Mouse (Mus musculus) C2C12 (cell line): ENCODE measurements around the gene Arhgap24. TPM values are rescaled to one million over a fixed set of nuclear protein-coding genes. Genes with fewer than 3 reads are reported as not detected.

Source experiments
- H3K27me3 ChIP-seq: one replicate; pipeline ENCODE4 v1.6.1; 2011; ENCODE audit not compliant: control insufficient read depth, insufficient read depth, insufficient read length
- H3K36me3 ChIP-seq: one replicate; pipeline ENCODE4 v1.6.1; 2011; ENCODE audit not compliant: control insufficient read depth, insufficient read depth
- H3K4me3 ChIP-seq: one replicate; pipeline ENCODE4 v1.5.1; 2011; ENCODE audit warnings: mild to moderate bottlenecking, control low read depth; ENCODE audit not compliant: poor library complexity, insufficient read depth, severe bottlenecking
- H3K79me2 ChIP-seq: one replicate; pipeline ENCODE4 v1.6.1; 2011; ENCODE audit not compliant: control insufficient read depth, insufficient read depth
- H3K79me3 ChIP-seq: one replicate; pipeline ENCODE4 v1.6.1; 2011; ENCODE audit warnings: low read depth, control low read depth
- H3ac ChIP-seq: one replicate; pipeline ENCODE3; 2011; ENCODE audit warnings: low read depth; ENCODE audit not compliant: control insufficient read depth, insufficient read length
- CEBPB ChIP-seq: IDR thresholded peaks from one replicate; pipeline ENCODE4 v1.6.1; 2011; ENCODE audit warnings: low read depth, mild to moderate bottlenecking, control low read depth, moderate library complexity
- CTCF ChIP-seq: IDR thresholded peaks from one replicate; pipeline ENCODE4 v1.5.1; 2011; ENCODE audit not compliant: control insufficient read depth, insufficient read depth, insufficient read length
- FOSL1 ChIP-seq: IDR thresholded peaks from one replicate; pipeline ENCODE4 v1.8.0; 2011; ENCODE audit warnings: mild to moderate bottlenecking, low read length; ENCODE audit not compliant: poor library complexity, insufficient read depth, severe bottlenecking
- MAX ChIP-seq: IDR thresholded peaks from one replicate; pipeline ENCODE4 v1.6.1; 2011; ENCODE audit warnings: mild to moderate bottlenecking, control low read depth
- MYOD1 ChIP-seq: IDR thresholded peaks from one replicate; pipeline ENCODE4 v1.6.1; 2011; ENCODE audit warnings: low read depth; ENCODE audit not compliant: control insufficient read depth, insufficient read length
- MYOG ChIP-seq: IDR thresholded peaks from one replicate; pipeline ENCODE4 v1.6.1; 2011; ENCODE audit not compliant: control insufficient read depth, insufficient read length; ENCODE audit errors: extremely low read depth
- USF1 ChIP-seq: IDR thresholded peaks from one replicate; pipeline ENCODE4 v1.6.1; 2011; ENCODE audit warnings: low read depth, mild to moderate bottlenecking, control low read depth, moderate library complexity
- polyA plus RNA-seq: library from polyadenylated mRNA; unstranded; fragments of >200 nt; fragmentation: generic; extraction: Trizol; gene quantifications from one replicate; pipeline ENCODE4 v1.2.1, GENCODE M21; 2012; ENCODE audit warnings: missing spikeins

The Arhgap24 gene
- polyA plus RNA-seq, 1 experiment, result 2.9 TPM

GRCm38 (mm10) chr5:102615249-102615648 lies 134.1 kb downstream of the Arhgap24 start:
- Histone ChIP-seq H3ac (no peak overlapping the region), H3K79me2 (no peaks in the 10 kb centered on the region), H3K4me3 (no peak overlapping the region), H3K27me3 (no peaks in the 10 kb centered on the region), H3K79me3 (no peaks in the 10 kb centered on the region), H3K36me3 (no peaks in the 10 kb centered on the region)
- no peak for TF ChIP-seq MAX
- TF ChIP-seq FOSL1, result no peak
- TF ChIP-seq MYOD1, result no peak
- no peak for TF ChIP-seq USF1
- TF ChIP-seq MYOG, result no peak
- no peak for TF ChIP-seq CTCF
- no peak for TF ChIP-seq CEBPB

DNA sequence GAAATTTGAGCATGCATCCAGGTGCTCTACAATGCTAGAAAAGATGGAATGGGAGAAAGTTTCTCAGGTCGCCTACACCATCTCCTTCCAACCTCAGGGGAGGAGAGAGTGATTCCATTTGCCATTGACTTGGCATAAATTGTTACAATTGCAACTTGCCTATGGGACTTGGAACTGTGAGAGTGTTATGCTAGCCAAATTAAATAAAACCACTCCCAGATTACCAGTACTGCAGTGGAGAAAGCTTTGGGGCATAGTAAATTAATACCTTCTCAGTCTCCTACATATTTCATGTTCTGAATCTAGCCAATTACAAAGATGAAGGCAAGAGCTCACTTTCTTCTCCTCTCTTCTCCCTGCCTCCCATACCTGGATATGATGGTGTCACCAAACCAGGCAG lies 139.8 kb downstream of the Arhgap24 start:
- no peaks in the 10 kb centered on the region for H3K27me3 ChIP-seq
- TF ChIP-seq MAX, result no peak
- TF ChIP-seq FOSL1, result no peak
- no peak for TF ChIP-seq USF1
- TF ChIP-seq CEBPB, result no peak
- TF ChIP-seq MYOD1, result no peak
- no peaks in the 10 kb centered on the region for H3K79me2 ChIP-seq
- H3K4me3 ChIP-seq, result no peak overlapping the region
- no peaks in the 10 kb centered on the region for H3K79me3 ChIP-seq
- H3ac ChIP-seq, result no peak overlapping the region
- H3K36me3 ChIP-seq, result no peaks in the 10 kb centered on the region

- no peaks in the 10 kb centered on the region for H3K36me3 ChIP-seq
- no peaks in the 10 kb centered on the region for H3K27me3 ChIP-seq
- no peaks in the 10 kb centered on the region for H3K79me2 ChIP-seq
- H3K79me3 ChIP-seq, result no peaks in the 10 kb centered on the region
- no peak overlapping the region for H3ac ChIP-seq
- no peak overlapping the region for H3K4me3 ChIP-seq
- TF ChIP-seq FOSL1 (no peak), MYOD1 (no peak)
Measured at GRCm38 (mm10) chr5:102623807-102624435, 142.7 kb downstream of the Arhgap24 start.

DNA sequence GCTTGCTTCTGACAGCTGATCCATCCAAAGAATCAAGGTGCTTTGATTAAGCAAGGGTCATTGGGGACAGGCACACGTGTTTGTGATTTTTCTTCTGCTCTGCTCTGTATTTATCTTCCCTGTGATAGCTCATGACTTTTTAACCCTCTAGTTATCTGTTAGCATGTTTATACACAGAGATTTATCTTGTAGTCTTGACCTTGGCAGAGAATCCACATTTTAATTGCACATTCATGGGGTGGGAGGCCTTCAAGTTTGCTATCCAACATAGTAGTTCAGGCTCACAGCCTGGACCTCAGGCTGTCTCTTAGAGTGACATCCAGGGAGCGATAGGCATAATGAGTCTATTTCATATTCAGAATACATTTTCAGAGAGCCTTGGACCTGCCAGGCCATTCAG lies 145.5 kb downstream of the Arhgap24 start:
- Histone ChIP-seq H3ac (no peak overlapping the region), H3K27me3 (no peaks in the 10 kb centered on the region), H3K79me3 (no peaks in the 10 kb centered on the region), H3K4me3 (no peak overlapping the region), H3K36me3 (no peaks in the 10 kb centered on the region), H3K79me2 (no peaks in the 10 kb centered on the region)
- TF ChIP-seq MAX, result no peak
- TF ChIP-seq USF1, result no peak
- TF ChIP-seq CTCF, result no peak
- TF ChIP-seq MYOD1, result no peak
- TF ChIP-seq FOSL1, result no peak
- TF ChIP-seq CEBPB, result no peak
- TF ChIP-seq MYOG, result no peak

DNA sequence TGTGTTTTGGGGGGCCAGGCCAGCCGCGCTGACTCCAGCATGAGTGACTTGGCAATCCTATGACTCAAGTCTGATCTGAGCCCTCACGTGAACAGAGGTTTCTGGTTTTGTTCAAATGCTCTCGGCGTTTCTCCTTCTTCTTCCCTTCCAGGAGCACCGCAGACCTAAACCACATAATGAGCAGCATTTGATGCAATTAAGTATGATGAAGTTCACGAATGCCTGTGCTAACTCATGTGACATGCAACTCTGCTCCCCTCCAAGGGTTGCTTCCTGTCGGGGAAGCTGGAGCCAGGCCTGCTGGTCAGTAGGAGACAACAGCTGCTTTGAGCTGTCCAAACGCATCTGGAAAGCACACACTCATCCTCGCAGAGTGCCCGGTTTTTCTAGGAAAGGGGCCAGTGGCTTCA lies 148.2 kb downstream of the Arhgap24 start:
- Histone ChIP-seq H3ac (no peak overlapping the region), H3K36me3 (no peaks in the 10 kb centered on the region), H3K4me3 (no peak overlapping the region), H3K79me2 (no peaks in the 10 kb centered on the region), H3K79me3 (no peaks in the 10 kb centered on the region), H3K27me3 (no peaks in the 10 kb centered on the region)
- TF ChIP-seq MYOD1 (peak; percentile 92), FOSL1 (no peak), USF1 (peak; percentile 89), MYOG (no peak), MAX (peak; percentile 57), CEBPB (peak; percentile 81), CTCF (no peak)

DNA sequence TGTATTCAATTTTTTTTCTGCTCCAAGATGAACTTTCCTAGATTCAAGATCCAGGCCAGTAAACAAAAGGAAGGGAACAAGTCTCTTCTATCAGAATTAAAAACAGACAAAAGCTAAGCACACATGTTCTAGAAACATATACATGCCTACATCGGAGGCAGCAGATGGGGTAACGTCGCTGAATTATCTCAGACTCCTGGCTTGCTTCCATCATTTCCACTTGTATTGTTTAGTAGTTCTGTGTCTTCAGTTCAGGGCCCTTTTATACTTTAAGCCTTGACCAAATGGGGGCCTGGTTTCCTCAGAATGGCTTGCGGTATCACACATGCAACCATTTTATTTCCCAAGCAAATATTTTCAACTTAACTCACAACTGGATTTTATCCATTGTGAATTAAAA lies 154.4 kb downstream of the Arhgap24 start:
- Histone ChIP-seq H3K79me2 (no peaks in the 10 kb centered on the region), H3K4me3 (no peak overlapping the region), H3K36me3 (no peaks in the 10 kb centered on the region), H3ac (no peak overlapping the region), H3K79me3 (no peaks in the 10 kb centered on the region), H3K27me3 (no peaks in the 10 kb centered on the region)
- TF ChIP-seq MYOG, result no peak
- no peak for TF ChIP-seq MYOD1
- no peak for TF ChIP-seq CEBPB
- no peak for TF ChIP-seq CTCF
- no peak for TF ChIP-seq MAX
- no peak for TF ChIP-seq USF1
- TF ChIP-seq FOSL1, result no peak
